Mouse (Mus musculus): Measurements from ENCODE around the gene Smyd1. TPM values are rescaled to one million over a fixed set of nuclear protein-coding genes. Genes with fewer than 3 reads are reported as not detected.

Smyd1 gene
- total and polyA plus RNA-seq, 3 experiments, result 0.16 TPM; not detected in 2

GRCm38 (mm10) chr6:71226544-71226943, 95.5 kb downstream of the Smyd1 start:
- TF ChIP-seq TAL1 (conservative IDR thresholded peaks at IDR 0.05; ENCODE audit: low read depth, low read length) (no peak), POLR2AphosphoS5 (IDR thresholded peaks at IDR 0.05; ENCODE audit: insufficient replicate concordance, low read depth, low read length) (no peak), CTCF (IDR thresholded peaks at IDR 0.05; ENCODE audit: low read depth, low read length) (no peak), GATA2 (IDR thresholded peaks at IDR 0.05; ENCODE audit: borderline replicate concordance, low read depth, low read length) (no peak), GATA1 (IDR thresholded peaks at IDR 0.05; ENCODE audit: borderline replicate concordance, low read length) (no peak)
- no peaks in the 10 kb centered on the region for H3K9me3 ChIP-seq (replicated peaks)
- DNase-seq (ENCODE audit: low spot score) (no peak), ATAC-seq (ENCODE audit: extremely low read depth, insufficient number of reproducible peaks, low FRiP score, poor library complexity, severe bottlenecking) (no peak)
- peaks cover 23% of the 10 kb centered on the region for H3K27me3 ChIP-seq (ENCODE audit: insufficient read depth, low read length)
- no peaks in the 10 kb centered on the region for H3K36me3 ChIP-seq (replicated peaks)
- H3K4me3 ChIP-seq (ENCODE audit: low read depth, low read length), result no peak overlapping the region
- H3K4me1 ChIP-seq (ENCODE audit: insufficient read depth, low read depth, low read length), result no peaks in the 10 kb centered on the region

GRCm38 (mm10) chr6:71224184-71224943, 97.7 kb downstream of the Smyd1 start:
- DNase-seq (ENCODE audit: low spot score), result no peak

GRCm38 (mm10) chr6:71221501-71221900, 100.5 kb downstream of the Smyd1 start:
- no peak overlapping the region for H3K4me3 ChIP-seq (ENCODE audit: low read depth, low read length)
- peaks cover 18% of the 10 kb centered on the region for H3K27me3 ChIP-seq (ENCODE audit: insufficient read depth, low read length)
- ATAC-seq (ENCODE audit: extremely low read depth, insufficient number of reproducible peaks, low FRiP score, poor library complexity, severe bottlenecking) (no peak), DNase-seq (ENCODE audit: low spot score) (no peak)
- TF ChIP-seq TAL1 (conservative IDR thresholded peaks at IDR 0.05; ENCODE audit: low read depth, low read length) (no peak), CTCF (IDR thresholded peaks at IDR 0.05; ENCODE audit: low read depth, low read length) (no peak), POLR2AphosphoS5 (IDR thresholded peaks at IDR 0.05; ENCODE audit: insufficient replicate concordance, low read depth, low read length) (no peak), GATA2 (IDR thresholded peaks at IDR 0.05; ENCODE audit: borderline replicate concordance, low read depth, low read length) (no peak), GATA1 (IDR thresholded peaks at IDR 0.05; ENCODE audit: borderline replicate concordance, low read length) (no peak)
- H3K4me1 ChIP-seq (ENCODE audit: insufficient read depth, low read depth, low read length), result no peaks in the 10 kb centered on the region
- no peaks in the 10 kb centered on the region for H3K36me3 ChIP-seq (replicated peaks)
- H3K9me3 ChIP-seq (replicated peaks), result no peaks in the 10 kb centered on the region

More at GRCm38 (mm10) chr6:71224184-71224943, 97.7 kb downstream of the Smyd1 start:
- no peak for ATAC-seq (ENCODE audit: extremely low read depth, insufficient number of reproducible peaks, low FRiP score, poor library complexity, severe bottlenecking)
- no peaks in the 10 kb centered on the region for H3K36me3 ChIP-seq (replicated peaks)
- no peak overlapping the region for H3K4me3 ChIP-seq (ENCODE audit: low read depth, low read length)
- TF ChIP-seq GATA1 (IDR thresholded peaks at IDR 0.05; ENCODE audit: borderline replicate concordance, low read length), result no peak
- no peak for TF ChIP-seq GATA2 (IDR thresholded peaks at IDR 0.05; ENCODE audit: borderline replicate concordance, low read depth, low read length)
- no peak for TF ChIP-seq TAL1 (conservative IDR thresholded peaks at IDR 0.05; ENCODE audit: low read depth, low read length)
- no peak for TF ChIP-seq POLR2AphosphoS5 (IDR thresholded peaks at IDR 0.05; ENCODE audit: insufficient replicate concordance, low read depth, low read length)
- no peak for TF ChIP-seq CTCF (IDR thresholded peaks at IDR 0.05; ENCODE audit: low read depth, low read length)
- H3K27me3 ChIP-seq (ENCODE audit: insufficient read depth, low read length), result peaks cover 23% of the 10 kb centered on the region
- H3K9me3 ChIP-seq (replicated peaks), result no peaks in the 10 kb centered on the region
- no peaks in the 10 kb centered on the region for H3K4me1 ChIP-seq (ENCODE audit: insufficient read depth, low read depth, low read length)

GRCm38 (mm10) chr6:71212471-71212870, 109.6 kb downstream of the Smyd1 start:
- Histone ChIP-seq H3K27me3 (ENCODE audit: insufficient read depth, low read length) (peaks cover 19% of the 10 kb centered on the region), H3K36me3 (replicated peaks) (no peaks in the 10 kb centered on the region), H3K9me3 (replicated peaks) (no peaks in the 10 kb centered on the region), H3K4me1 (ENCODE audit: insufficient read depth, low read depth, low read length) (no peaks in the 10 kb centered on the region), H3K4me3 (ENCODE audit: low read depth, low read length) (no peak overlapping the region)
- TF ChIP-seq TAL1 (conservative IDR thresholded peaks at IDR 0.05; ENCODE audit: low read depth, low read length) (no peak), GATA2 (IDR thresholded peaks at IDR 0.05; ENCODE audit: borderline replicate concordance, low read depth, low read length) (no peak), CTCF (IDR thresholded peaks at IDR 0.05; ENCODE audit: low read depth, low read length) (no peak), GATA1 (IDR thresholded peaks at IDR 0.05; ENCODE audit: borderline replicate concordance, low read length) (no peak), POLR2AphosphoS5 (IDR thresholded peaks at IDR 0.05; ENCODE audit: insufficient replicate concordance, low read depth, low read length) (no peak)
- no peak for DNase-seq (ENCODE audit: low spot score)
- no peak for ATAC-seq (ENCODE audit: extremely low read depth, insufficient number of reproducible peaks, low FRiP score, poor library complexity, severe bottlenecking)

- H3K36me3 ChIP-seq (replicated peaks), result no peaks in the 10 kb centered on the region
- no peaks in the 10 kb centered on the region for H3K9me3 ChIP-seq (replicated peaks)
- no peak overlapping the region for H3K4me3 ChIP-seq (ENCODE audit: low read depth, low read length)
- peaks cover 22% of the 10 kb centered on the region for H3K27me3 ChIP-seq (ENCODE audit: insufficient read depth, low read length)
- ATAC-seq (ENCODE audit: extremely low read depth, insufficient number of reproducible peaks, low FRiP score, poor library complexity, severe bottlenecking) (no peak), DNase-seq (ENCODE audit: low spot score) (no peak)
- TF ChIP-seq CTCF (IDR thresholded peaks at IDR 0.05; ENCODE audit: low read depth, low read length) (no peak), GATA1 (IDR thresholded peaks at IDR 0.05; ENCODE audit: borderline replicate concordance, low read length) (no peak), POLR2AphosphoS5 (IDR thresholded peaks at IDR 0.05; ENCODE audit: insufficient replicate concordance, low read depth, low read length) (no peak), TAL1 (conservative IDR thresholded peaks at IDR 0.05; ENCODE audit: low read depth, low read length) (no peak), GATA2 (IDR thresholded peaks at IDR 0.05; ENCODE audit: borderline replicate concordance, low read depth, low read length) (no peak)
- no peaks in the 10 kb centered on the region for H3K4me1 ChIP-seq (ENCODE audit: insufficient read depth, low read depth, low read length)
Measured at GRCm38 (mm10) chr6:71211917-71212316, 110.1 kb downstream of the Smyd1 start.

- DNase-seq (ENCODE audit: low spot score) (no peak), ATAC-seq (ENCODE audit: extremely low read depth, insufficient number of reproducible peaks, low FRiP score, poor library complexity, severe bottlenecking) (no peak)
- no peaks in the 10 kb centered on the region for H3K36me3 ChIP-seq (replicated peaks)
- peaks cover 23% of the 10 kb centered on the region for H3K27me3 ChIP-seq (ENCODE audit: insufficient read depth, low read length)
- no peaks in the 10 kb centered on the region for H3K4me1 ChIP-seq (ENCODE audit: insufficient read depth, low read depth, low read length)
- TF ChIP-seq GATA1 (IDR thresholded peaks at IDR 0.05; ENCODE audit: borderline replicate concordance, low read length) (no peak), GATA2 (IDR thresholded peaks at IDR 0.05; ENCODE audit: borderline replicate concordance, low read depth, low read length) (no peak), TAL1 (conservative IDR thresholded peaks at IDR 0.05; ENCODE audit: low read depth, low read length) (no peak), POLR2AphosphoS5 (IDR thresholded peaks at IDR 0.05; ENCODE audit: insufficient replicate concordance, low read depth, low read length) (no peak), CTCF (IDR thresholded peaks at IDR 0.05; ENCODE audit: low read depth, low read length) (no peak)
- H3K4me3 ChIP-seq (ENCODE audit: low read depth, low read length), result no peak overlapping the region
- H3K9me3 ChIP-seq (replicated peaks), result no peaks in the 10 kb centered on the region
Measured at GRCm38 (mm10) chr6:71208691-71209090, 113.3 kb downstream of the Smyd1 start.

Data from G1E (cell line).